Mouse (Mus musculus) ZHBTc4 (cell line): ENCODE results near the gene Amotl2.

Source experiments
- DNase-seq: peaks from one replicate; pipeline ENCODE4 v3.0.0-alpha.2; 2011; ENCODE audit warnings: low read depth, low spot score

Amotl2 gene

DNA sequence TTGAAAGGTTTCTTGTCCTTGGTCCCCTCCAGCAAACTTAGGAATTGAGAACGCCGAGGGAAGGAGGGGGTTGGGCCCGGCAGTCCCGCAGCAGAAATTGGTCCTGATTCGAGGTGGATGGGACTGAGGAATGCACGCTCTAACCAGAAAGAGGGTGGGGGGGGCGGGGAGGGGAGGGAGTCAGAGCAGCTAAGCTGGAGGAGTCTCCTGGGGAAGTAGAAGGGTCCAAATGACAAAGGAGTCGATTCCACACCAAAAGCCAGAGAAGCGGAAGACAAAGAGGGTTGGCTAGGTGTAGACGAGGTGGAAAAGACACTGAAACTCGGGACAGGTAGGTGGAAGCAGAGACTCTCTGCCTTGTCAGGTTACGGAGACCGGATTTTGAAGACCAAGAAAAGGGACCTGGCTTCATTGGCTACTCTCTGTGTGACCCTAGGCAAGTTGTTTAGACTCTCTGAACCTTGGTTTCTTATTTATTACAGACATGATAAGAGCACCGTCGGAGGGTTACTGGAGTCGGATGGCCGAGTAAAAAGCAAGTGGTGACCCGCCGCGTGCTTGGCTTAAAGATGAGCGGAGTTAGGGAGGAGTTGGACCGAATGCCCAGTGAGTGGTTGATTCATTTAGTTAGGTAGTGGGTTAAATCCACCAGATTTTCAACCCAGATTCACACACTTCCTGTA is at the start of gene Amotl2:
Gene Amotl2 (plus strand): TSS at position 192 of the 683 bp plus-strand sequence.
- DNase-seq: no peak

- no peak for DNase-seq
Observed at GRCm38 (mm10) chr9:102668115-102668514, 48.4 kb upstream of the Amotl2 start.

- DNase-seq: peak; percentile 63
Observed at GRCm38 (mm10) chr9:102668906-102669305, 47.6 kb upstream of the Amotl2 start.

DNA sequence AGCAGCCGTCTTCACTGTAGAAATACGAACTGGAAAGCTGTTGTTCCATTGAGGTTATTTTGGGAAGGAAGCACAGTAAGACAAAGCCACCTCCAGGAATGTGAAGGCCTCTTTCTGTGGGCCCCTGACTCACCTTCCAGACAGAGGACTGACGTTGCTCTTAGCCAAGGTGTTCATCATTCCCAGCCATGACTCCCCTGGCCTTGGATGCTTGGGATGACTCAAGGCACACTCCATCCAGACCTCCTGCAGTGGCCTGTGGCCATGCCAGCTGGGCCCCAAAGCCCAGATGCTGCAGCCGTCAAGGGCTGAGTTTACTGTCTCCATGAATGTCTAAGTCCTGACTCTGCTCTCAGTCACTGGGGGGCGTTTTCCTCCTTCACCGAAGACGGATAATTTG is 43.1 kb upstream of the Amotl2 start:
- no peak for DNase-seq

DNA sequence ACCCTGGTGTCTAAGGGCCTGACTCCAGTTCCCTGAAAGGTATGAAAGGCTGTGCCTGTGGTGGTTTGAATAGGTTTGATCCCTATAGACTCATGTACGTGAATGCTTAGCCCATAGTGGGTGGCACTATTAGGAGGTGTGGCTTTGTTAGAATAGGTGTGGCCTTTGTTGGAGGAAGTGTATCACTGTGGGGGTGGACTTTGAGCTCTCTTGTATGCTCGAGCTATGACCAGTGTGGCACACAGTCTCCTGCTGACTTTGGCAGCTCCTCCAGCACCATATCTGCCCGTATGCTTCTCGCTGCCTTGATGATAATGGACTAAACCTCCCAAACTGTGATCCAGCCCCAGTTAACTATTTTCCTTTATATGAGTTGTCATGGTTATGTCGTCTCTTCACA is 40.5 kb upstream of the Amotl2 start:
- DNase-seq: peak; percentile 31

- no peak for DNase-seq
Observed at GRCm38 (mm10) chr9:102681470-102681869, 35.0 kb upstream of the Amotl2 start.

DNA sequence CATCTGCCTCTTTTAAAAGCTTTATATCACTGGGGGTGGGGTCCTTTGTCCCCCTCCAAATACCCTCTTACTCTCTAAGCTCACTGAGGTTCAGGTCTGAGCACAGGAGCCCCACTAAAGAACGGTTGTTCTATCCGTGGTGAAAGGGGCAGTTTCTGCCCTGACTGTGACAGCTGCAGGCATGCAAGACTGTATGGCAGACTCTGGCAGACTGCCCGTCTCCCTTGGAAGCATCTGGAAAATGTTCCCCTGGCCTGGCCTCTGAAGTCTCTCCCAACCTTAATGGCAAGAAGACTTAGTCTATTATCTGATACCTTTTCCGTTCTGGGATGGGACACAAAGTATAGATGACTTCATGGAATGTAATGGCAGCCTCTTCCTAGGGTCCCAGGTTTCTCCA is 28.5 kb upstream of the Amotl2 start:
- no peak for DNase-seq

DNA sequence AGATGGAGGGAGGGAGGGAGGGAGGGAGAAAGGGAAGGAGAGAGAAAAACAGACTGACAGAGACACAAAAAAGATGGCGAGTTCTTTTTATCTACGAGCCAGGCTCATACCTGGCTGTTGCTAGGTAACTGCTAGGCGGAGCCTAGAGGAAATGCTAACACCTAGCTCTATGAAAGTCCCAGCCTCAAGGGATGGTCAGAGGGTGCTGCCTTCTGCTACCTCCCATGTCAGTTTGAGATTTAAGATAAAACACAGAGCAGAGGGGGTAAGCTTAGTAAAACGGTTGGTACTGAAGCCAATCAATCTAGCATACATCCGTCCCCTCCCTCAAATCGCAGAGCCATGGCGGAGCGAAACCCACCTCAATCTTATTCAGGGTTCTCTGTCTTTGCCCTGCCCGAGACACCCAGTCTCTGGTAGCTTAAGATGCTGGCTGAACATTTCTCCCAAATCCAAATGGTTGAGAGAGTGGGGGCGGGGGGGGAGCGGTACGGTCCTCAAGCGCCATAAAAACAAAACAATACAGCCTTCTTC is 27.0 kb upstream of the Amotl2 start:
- peak; percentile 82 for DNase-seq

DNA sequence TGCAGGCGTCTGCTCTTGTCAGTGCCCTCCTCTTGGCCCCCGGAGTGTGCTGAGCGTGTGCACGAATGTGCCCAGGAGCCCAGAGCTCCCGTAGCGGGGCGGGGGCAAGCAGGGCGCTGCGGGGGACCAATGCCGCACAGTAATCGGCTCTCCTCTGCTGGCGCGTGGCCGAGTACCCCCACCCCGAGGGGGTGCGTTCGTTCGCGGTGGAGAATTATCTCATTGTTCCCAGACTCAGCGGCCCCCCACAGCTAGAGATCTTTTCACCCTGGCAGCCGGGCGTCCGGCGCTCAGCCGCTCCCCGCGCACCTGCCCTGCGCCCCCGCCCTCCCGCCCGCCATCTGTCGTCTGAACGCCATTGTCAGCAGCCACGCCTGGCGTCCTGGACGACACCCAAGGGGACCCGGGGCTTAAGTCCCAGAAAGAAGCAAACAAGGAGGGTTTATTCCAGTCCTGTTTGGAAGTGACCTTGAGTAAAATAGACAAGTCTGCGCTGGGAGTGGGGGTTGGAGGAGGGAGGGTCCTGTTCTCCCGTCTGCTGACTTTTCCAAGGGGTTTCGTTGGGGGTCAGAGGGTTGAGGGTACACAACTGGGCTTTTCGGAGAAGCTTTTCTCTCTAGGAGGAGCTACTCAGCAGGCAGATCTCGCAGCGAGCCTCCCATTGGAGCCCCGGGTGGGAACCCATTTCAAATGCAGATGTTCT is 26.4 kb upstream of the Amotl2 start:
- peak; percentile 93 for DNase-seq

DNA sequence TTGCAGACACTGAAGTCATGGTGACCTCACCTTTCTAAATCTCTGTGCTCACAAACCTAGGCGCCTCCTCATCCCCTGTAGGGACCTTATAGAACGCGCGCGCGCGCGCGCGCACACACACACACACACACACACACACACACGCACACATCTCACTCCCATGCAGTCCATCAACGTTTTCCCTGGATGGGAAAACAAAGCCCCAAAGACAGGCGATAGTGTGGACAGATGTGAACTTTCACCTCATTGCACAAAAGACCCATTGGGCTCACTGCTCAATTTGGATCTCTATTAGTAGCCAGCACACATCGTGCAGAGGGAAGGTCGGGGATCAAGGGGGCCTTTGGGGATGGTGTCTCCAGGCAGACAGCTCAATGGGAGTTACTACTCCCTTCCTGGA is 25.6 kb upstream of the Amotl2 start:
- DNase-seq: no peak

- DNase-seq: peak; percentile 83
Observed at GRCm38 (mm10) chr9:102692564-102693475, 23.7 kb upstream of the Amotl2 start.

GRCm38 (mm10) chr9:102701042-102701441 is 15.4 kb upstream of the Amotl2 start:
- no peak for DNase-seq

GRCm38 (mm10) chr9:102709504-102710135 is 6.9 kb upstream of the Amotl2 start:
- no peak for DNase-seq

DNA sequence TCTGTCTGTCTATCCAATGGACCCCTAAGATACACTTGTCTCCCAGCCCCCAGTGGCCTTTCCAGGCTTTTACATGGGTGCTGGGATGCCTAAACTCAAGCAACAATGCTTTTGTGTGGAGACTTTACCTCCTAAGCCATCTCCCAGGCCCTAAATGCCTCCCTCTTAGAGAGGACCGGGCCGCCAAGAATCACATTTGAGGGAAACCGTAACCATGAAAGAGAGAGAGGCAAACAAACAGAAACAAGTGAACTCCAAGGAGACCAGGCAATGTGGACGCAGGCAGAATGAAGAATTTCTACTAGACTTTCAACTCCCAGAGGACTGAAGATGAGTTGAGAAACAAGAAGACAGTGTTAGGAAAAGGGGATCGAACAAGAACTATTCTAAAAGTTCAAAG is 6.0 kb upstream of the Amotl2 start:
- no peak for DNase-seq

- DNase-seq: peak; percentile 83
Observed at GRCm38 (mm10) chr9:102713797-102714196, 2.7 kb upstream of the Amotl2 start.

GRCm38 (mm10) chr9:102714893-102715505 is 1.5 kb upstream of the Amotl2 start:
- DNase-seq: peak; percentile 98

DNA sequence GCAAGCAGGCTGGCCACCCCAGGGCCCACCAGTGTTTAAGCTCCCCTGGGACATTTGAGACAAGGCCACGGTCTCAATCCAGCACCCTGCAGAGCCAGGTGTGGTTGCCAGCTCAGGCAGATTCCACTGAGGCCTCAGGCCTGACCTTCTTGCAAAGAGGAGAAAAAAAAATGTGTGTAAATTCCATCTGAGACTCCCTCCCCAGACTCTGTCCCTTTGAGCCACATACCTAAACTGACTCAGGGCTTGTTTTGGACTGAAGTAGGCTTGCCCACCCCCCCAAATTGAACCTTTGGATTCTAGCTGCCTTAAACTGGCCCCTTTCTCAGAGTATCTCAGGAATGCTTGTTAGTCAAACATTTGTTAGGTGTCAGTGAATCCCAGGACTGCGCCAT is 969 bp upstream of the Amotl2 start:
- DNase-seq: peak; percentile 71

DNA sequence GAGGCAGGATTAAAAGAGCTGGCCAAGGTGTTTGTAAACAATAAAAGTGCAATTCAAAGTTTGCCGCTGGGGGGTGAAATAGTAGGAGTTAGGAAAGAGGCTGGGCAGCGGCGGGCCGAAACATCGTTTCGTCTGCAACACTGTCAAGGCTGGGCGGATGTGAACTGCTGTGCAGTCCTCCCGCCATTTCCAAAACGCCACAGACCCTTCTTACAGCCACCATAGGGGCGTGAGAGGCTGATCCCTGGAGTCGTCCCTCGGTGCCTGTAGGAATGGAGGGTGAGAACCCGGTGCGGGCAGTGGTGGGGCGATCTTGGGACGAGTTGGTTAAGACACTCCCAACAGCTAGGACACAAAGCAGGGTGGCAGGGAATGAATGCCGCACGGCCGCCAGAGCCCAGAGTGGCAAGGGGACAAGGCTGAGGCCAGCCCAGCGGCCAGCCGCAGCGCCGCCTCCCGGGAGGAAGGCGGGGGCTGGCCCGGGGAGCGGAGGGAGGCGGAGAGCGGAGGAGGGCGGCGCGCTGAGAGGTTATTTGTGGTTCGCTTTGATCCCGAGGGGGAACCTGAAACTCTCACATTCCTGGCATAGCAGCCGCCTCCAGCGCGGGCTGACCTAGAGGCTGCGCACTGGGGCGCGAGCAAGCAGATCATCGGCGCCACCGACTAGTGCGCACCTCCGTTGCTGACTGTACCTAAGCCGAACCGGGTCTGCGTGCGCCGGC is 853 bp downstream of the Amotl2 start:
- peak; percentile 97 for DNase-seq

- DNase-seq: peak; percentile 97
Observed at GRCm38 (mm10) chr9:102717886-102718643, 1.6 kb downstream of the Amotl2 start.

- DNase-seq: peak; percentile 78
Observed at GRCm38 (mm10) chr9:102718676-102719075, 2.2 kb downstream of the Amotl2 start.
